Mouse (Mus musculus): ENCODE measurements around the gene Liph. TPM values are rescaled to one million over a fixed set of nuclear protein-coding genes. Genes with fewer than 3 reads are reported as not detected.
"Not testable (repeated sequence)": the region's sequence is repeated elsewhere in the genome, so short reads cannot be mapped to it uniquely, and the experiment has no call there.

Gene Liph
- polyA plus RNA-seq, 1 experiment from 2014 or later: 39.0 TPM

DNA sequence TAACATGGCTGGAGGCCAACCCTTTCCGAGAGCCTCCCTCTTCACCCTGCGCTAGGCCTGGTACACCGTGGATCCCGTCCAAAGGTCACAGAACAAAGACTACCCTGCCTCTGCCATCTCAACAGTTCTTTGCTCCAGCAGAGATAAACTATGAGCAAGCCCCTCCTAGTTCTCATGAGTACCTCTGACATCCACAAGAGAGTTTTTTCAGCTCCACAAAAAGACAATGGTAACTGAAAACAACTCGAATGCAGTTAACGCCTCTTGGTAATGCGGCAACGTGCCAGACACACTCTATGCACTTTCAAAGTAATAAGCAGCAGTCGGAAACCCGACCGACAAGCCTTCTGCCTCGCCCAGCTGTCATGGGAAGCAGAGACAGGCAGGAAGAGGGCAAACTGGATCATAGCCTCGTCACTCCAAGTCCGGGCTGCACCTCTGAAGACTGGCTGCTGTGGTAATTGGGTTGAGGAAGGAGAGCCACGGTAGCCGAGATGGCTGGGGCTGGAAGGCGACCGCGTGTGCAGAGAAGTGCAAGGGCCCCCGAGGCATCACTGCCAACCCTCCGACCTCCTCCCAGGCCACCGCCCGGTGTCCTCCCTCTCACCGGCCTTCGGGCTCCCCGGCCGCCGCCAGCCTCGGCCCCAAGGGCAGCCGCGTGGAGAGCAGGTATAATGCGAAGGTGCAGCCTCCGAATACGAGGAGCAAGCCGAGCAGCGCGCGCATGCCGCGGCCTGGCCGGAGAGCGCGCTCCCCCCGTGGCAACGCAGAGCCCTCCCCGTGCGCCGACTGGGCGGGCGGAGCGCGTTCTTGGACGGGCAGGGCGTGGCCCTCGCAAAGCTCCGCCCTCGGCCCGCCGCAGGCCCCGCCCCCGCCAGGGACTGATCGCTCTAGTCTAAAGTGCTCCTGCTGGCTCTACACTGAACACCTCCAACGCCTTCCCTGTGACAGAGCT is 48.4 kb downstream of the Liph start, which contains the start of gene Tmem41a:
TSS of gene Tmem41a (minus strand) at position 792 of the 955 bp plus-strand sequence.
- Histone ChIP-seq H3K36me3 (ENCODE audit: control insufficient read depth, insufficient read depth, low read length) (0 out of 2 replicates have a peak, but pooled peaks cover 5% of the 10 kb centered on the region), H3K4me2 (ENCODE audit: low read depth, low read length) (peak within 1 kb of the TSS; percentile 83), H3K9me3 (ENCODE audit: control insufficient read depth, low read length) (no peaks in the 10 kb centered on the region), H3K4me3 (ENCODE audit: low read length) (peak within 1 kb of the TSS; percentile 88), H3K27me3 (replicated peaks; ENCODE audit: control insufficient read depth, insufficient read depth, low read length) (no peaks in the 10 kb centered on the region), H3K4me1 (ENCODE audit: control insufficient read depth, insufficient read depth, low read length) (peaks cover 13% of the 10 kb centered on the region), H3K9ac (ENCODE audit: low read depth, low read length) (peak within 1 kb of the TSS; percentile 88), H3K27ac (ENCODE audit: low read length) (peak within 1 kb of the TSS; percentile 92)
- 1% methylated on average over 57 of the region's 63 CpGs for WGBS
- ATAC-seq: peak; percentile 97

DNA sequence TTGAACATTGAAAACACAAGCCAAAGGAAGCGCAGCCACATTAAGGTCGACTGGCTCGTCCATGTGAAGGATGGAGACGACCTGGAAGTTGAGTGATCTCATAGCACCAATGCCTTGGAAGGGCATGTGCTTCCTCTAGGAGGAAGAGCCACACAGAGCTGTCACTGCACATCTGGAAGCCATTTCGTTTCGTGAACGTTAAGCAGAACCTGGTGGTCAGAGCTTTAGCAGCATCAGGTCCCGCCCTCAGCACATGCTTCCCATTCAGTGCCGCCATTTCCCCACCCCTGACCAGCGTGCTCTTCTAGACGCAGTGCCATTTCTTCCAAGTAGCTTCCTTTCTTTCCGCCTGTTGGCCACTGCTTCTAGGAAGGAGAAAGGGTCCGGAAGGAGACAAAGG is 67.0 kb downstream of the Liph start:
- no peak for ATAC-seq
- Histone ChIP-seq H3K9ac (ENCODE audit: low read depth, low read length) (no peak overlapping the region), H3K4me2 (ENCODE audit: low read depth, low read length) (no peak overlapping the region), H3K27me3 (replicated peaks; ENCODE audit: control insufficient read depth, insufficient read depth, low read length) (no peaks in the 10 kb centered on the region), H3K9me3 (ENCODE audit: control insufficient read depth, low read length) (no peaks in the 10 kb centered on the region), H3K36me3 (ENCODE audit: control insufficient read depth, insufficient read depth, low read length) (peaks cover 3% of the 10 kb centered on the region; the same call in 1 of the 2 replicates), H3K4me1 (ENCODE audit: control insufficient read depth, insufficient read depth, low read length) (no peaks in the 10 kb centered on the region), H3K27ac (ENCODE audit: low read length) (no peak overlapping the region), H3K4me3 (ENCODE audit: low read length) (no peak overlapping the region)
- WGBS: 80% methylated on average over 13 of the region's 13 CpGs

DNA sequence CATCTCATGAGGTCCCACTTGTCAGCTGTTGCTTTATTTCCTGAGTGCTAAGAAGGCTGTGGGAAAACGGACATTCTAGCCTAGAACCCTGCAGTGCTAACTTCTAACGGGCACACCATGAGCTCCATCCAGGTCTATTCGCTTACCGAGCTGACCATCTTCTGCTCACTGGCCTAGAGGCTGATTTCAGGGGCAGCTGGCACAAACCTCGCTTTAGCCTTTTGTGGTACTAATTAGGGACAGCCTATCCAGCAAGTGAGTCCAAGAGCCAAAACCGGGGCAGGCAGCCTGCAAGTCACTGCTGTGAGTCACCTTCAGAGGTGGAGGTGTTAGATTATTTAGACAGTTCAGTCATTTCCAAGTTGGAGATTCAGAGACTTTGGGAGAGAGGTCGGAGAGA is 78.8 kb downstream of the Liph start:
- WGBS: 78% methylated on average over 7 of the region's 7 CpGs
- ATAC-seq: no peak
- H3K4me2 ChIP-seq (ENCODE audit: low read depth, low read length): no peak overlapping the region
- H3K4me1 ChIP-seq (ENCODE audit: control insufficient read depth, insufficient read depth, low read length): no peaks in the 10 kb centered on the region
- H3K36me3 ChIP-seq (ENCODE audit: control insufficient read depth, insufficient read depth, low read length): 0 out of 2 replicates have a peak, but pooled peaks cover 4% of the 10 kb centered on the region
- no peak overlapping the region for H3K4me3 ChIP-seq (ENCODE audit: low read length)
- H3K9me3 ChIP-seq (ENCODE audit: control insufficient read depth, low read length): no peaks in the 10 kb centered on the region
- no peak overlapping the region for H3K9ac ChIP-seq (ENCODE audit: low read depth, low read length)
- H3K27ac ChIP-seq (ENCODE audit: low read length): no peak overlapping the region
- no peaks in the 10 kb centered on the region for H3K27me3 ChIP-seq (replicated peaks; ENCODE audit: control insufficient read depth, insufficient read depth, low read length)

DNA sequence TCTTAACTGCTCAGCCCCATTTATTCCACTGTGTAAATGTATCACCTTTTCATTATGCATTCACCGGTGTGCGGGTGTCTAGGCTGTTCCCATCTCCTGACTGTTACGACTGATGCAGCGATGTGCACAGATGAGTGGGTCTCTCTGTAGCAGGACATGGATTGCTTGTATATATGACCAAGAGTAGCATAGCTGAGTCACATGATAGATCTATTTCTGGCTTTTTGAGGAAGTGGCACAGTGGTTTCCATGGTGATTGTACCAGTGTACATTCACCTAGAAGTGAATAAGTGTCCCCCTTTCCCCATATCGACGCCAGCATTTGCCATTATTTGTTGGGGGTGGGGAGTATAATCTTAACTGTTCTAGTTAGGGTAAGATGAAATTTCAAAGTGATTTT is 82.1 kb downstream of the Liph start:
- Histone ChIP-seq H3K4me2 (ENCODE audit: low read depth, low read length) (no peak overlapping the region), H3K9me3 (ENCODE audit: control insufficient read depth, low read length) (no peaks in the 10 kb centered on the region), H3K4me3 (ENCODE audit: low read length) (no peak overlapping the region), H3K4me1 (ENCODE audit: control insufficient read depth, insufficient read depth, low read length) (no peaks in the 10 kb centered on the region), H3K36me3 (ENCODE audit: control insufficient read depth, insufficient read depth, low read length) (0 out of 2 replicates have a peak, but pooled peaks cover 4% of the 10 kb centered on the region), H3K9ac (ENCODE audit: low read depth, low read length) (no peak overlapping the region), H3K27me3 (replicated peaks; ENCODE audit: control insufficient read depth, insufficient read depth, low read length) (no peaks in the 10 kb centered on the region), H3K27ac (ENCODE audit: low read length) (no peak overlapping the region)
- WGBS: 85% methylated on average over 6 of the region's 6 CpGs
- ATAC-seq: no peak

DNA sequence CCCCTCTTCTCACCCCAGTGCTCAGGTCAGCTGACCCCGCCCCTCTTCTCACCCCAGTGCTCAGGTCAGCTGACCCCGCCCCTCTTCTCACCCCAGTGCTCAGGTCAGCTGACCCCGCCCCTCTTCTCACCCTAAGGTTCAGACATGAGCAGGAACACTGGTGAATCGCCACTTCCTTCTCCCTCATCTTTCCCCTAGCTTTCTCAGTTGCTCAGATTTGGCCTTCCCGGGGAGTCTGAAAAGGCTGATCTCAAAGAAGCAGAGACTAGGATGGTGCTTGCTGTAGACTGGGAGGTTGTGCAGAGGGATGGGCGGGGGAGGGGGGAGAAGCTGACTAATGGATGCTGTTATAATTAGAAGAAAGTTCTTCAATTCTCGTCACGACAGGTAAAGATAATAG is 86.6 kb downstream of the Liph start:
- not testable (repeated sequence) for ATAC-seq; H3K9me3 ChIP-seq (ENCODE audit: control insufficient read depth, low read length); H3K27ac ChIP-seq (ENCODE audit: low read length); H3K4me2 ChIP-seq (ENCODE audit: low read depth, low read length); H3K27me3 ChIP-seq (replicated peaks; ENCODE audit: control insufficient read depth, insufficient read depth, low read length); H3K4me1 ChIP-seq (ENCODE audit: control insufficient read depth, insufficient read depth, low read length); H3K4me3 ChIP-seq (ENCODE audit: low read length); H3K9ac ChIP-seq (ENCODE audit: low read depth, low read length); H3K36me3 ChIP-seq (ENCODE audit: control insufficient read depth, insufficient read depth, low read length)
- WGBS: 55% methylated on average over 6 of the region's 8 CpGs

DNA sequence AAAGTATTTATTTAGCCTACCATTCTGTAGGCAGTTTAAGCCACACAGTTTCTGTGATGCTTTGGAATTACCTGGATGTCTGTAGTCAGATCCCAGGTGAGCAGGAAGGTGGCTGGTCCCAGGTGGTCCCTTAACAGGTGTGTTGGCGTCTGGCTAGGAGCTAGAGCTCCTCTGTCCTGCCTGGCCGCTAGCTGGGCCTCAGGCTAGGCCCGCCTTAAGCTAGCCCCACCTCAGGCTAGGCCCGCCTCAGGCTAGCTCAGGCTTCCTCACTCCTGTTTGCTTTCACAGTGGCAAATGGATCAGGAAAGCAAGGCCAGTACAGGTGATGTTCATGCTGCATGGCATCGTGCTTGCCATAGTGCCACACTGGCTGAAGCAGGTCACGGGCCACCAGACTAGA is 88.6 kb downstream of the Liph start:
- Histone ChIP-seq H3K27me3 (replicated peaks; ENCODE audit: control insufficient read depth, insufficient read depth, low read length) (no peaks in the 10 kb centered on the region), H3K9me3 (ENCODE audit: control insufficient read depth, low read length) (no peaks in the 10 kb centered on the region), H3K4me1 (ENCODE audit: control insufficient read depth, insufficient read depth, low read length) (no peaks in the 10 kb centered on the region), H3K4me3 (ENCODE audit: low read length) (no peak overlapping the region), H3K4me2 (ENCODE audit: low read depth, low read length) (no peak overlapping the region), H3K27ac (ENCODE audit: low read length) (no peak overlapping the region), H3K9ac (ENCODE audit: low read depth, low read length) (no peak overlapping the region), H3K36me3 (ENCODE audit: control insufficient read depth, insufficient read depth, low read length) (peaks cover 8% of the 10 kb centered on the region)
- WGBS: 84% methylated on average over 6 of the region's 6 CpGs
- no peak for ATAC-seq

DNA sequence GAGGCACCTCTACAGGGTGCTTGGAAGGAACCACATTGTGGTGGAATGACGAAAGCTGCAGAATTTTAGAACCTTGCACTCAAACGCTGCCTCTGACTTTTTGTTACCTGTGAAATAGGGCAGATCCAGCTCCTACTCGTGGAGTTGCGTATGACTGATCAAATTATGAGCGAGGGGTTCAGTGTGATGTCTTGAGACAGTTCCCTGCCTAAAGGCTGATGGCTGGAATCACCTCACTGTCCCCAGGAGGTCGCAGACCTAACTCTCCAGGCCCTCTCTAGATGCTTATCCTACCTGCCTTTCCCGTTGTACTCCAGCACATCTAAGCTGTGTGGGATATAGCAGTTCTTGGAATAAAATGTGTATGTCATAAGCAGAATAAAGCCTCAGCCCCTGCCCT is 89.5 kb downstream of the Liph start:
- Histone ChIP-seq H3K36me3 (ENCODE audit: control insufficient read depth, insufficient read depth, low read length) (peaks cover 8% of the 10 kb centered on the region), H3K27ac (ENCODE audit: low read length) (no peak overlapping the region), H3K9ac (ENCODE audit: low read depth, low read length) (no peak overlapping the region), H3K4me1 (ENCODE audit: control insufficient read depth, insufficient read depth, low read length) (no peaks in the 10 kb centered on the region), H3K4me2 (ENCODE audit: low read depth, low read length) (no peak overlapping the region), H3K4me3 (ENCODE audit: low read length) (no peak overlapping the region), H3K27me3 (replicated peaks; ENCODE audit: control insufficient read depth, insufficient read depth, low read length) (no peaks in the 10 kb centered on the region), H3K9me3 (ENCODE audit: control insufficient read depth, low read length) (no peaks in the 10 kb centered on the region)
- ATAC-seq: no peak
- 89% methylated on average over 7 of the region's 7 CpGs for WGBS

DNA sequence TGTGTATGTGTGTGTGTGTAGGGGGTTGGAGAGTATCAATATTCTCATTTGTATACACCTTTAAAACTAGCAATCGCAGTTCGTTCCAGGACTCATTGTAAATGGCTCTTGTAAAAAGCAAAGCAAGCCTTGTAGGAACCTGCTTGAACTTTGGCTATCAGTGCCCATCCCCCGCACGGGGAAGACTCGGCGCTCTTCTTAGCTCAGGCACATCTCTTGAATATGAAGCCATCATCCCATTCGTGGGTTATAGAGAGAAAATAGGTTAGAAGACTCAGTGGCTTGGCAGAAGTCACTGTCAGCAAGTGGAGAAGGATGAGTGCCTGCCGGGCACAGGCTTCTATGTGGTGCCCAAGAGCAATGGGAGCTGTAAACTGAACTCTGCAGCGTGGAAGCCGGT is 90.8 kb downstream of the Liph start:
- Histone ChIP-seq H3K9ac (ENCODE audit: low read depth, low read length) (no peak overlapping the region), H3K36me3 (ENCODE audit: control insufficient read depth, insufficient read depth, low read length) (peaks cover 8% of the 10 kb centered on the region), H3K4me1 (ENCODE audit: control insufficient read depth, insufficient read depth, low read length) (no peaks in the 10 kb centered on the region), H3K4me2 (ENCODE audit: low read depth, low read length) (no peak overlapping the region), H3K27ac (ENCODE audit: low read length) (no peak overlapping the region), H3K27me3 (replicated peaks; ENCODE audit: control insufficient read depth, insufficient read depth, low read length) (no peaks in the 10 kb centered on the region), H3K9me3 (ENCODE audit: control insufficient read depth, low read length) (no peaks in the 10 kb centered on the region), H3K4me3 (ENCODE audit: low read length) (no peak overlapping the region)
- WGBS: 83% methylated on average over 10 of the region's 10 CpGs
- ATAC-seq: no peak
